Mouse (Mus musculus) WW6 (cell line): ENCODE measurements at regions not wholly inside any gene's neighbourhood (a gene's known extent, or its start where the extent isn't known, plus 50 kb on each side); places are given as distances from the start of the nearest gene placed in this dataset.

ENCODE experiments used
- DNase-seq: peaks from one replicate; pipeline ENCODE4 v3.0.0-alpha.2; 2013; ENCODE audit warnings: low read depth, low spot score

- no peak for DNase-seq
These were observed 358.7 kb downstream of the Dnajb9 start for GRCm38 (mm10) chr12:43851264-43852009.

GRCm38 (mm10) chr12:43843907-43844537, 366.1 kb downstream of the Dnajb9 start:
- DNase-seq = no peak

- no peak for DNase-seq
These were observed 378.1 kb downstream of the Dnajb9 start for GRCm38 (mm10) chr12:43831976-43832375.

GRCm38 (mm10) chr12:43828641-43829040, 381.5 kb downstream of the Dnajb9 start:
- no peak for DNase-seq

GRCm38 (mm10) chr12:43827901-43828300, 382.2 kb downstream of the Dnajb9 start:
- DNase-seq = no peak

GRCm38 (mm10) chr12:43827296-43827695, 382.8 kb downstream of the Dnajb9 start:
- DNase-seq = no peak

- no peak for DNase-seq
These were observed 396.6 kb downstream of the Dnajb9 start for GRCm38 (mm10) chr12:43813559-43813958.

- DNase-seq = no peak
These were observed 437.4 kb downstream of the Dnajb9 start for GRCm38 (mm10) chr12:43772766-43773165.

- no peak for DNase-seq
These were observed 448.0 kb downstream of the Dnajb9 start for GRCm38 (mm10) chr12:43762151-43762550.
